Mouse (Mus musculus) hindbrain, postnatal 0 days (tissue): ENCODE measurements around the gene Pole4. TPM values are rescaled to one million over a fixed set of nuclear protein-coding genes. Genes with fewer than 3 reads are reported as not detected.

Source experiments
- ATAC-seq: fragments of 200-750 bp; cut with Nextera tagmentation; 2 replicates; pipeline ENCODE4 v1.8.0; 2017; ENCODE audit warnings: mild to moderate bottlenecking, moderate TSS enrichment, moderate library complexity
- DNase-seq: peaks from one replicate; pipeline ENCODE4 v3.0.0-alpha.2; 2015; ENCODE audit warnings: low spot score
- H3K27ac ChIP-seq: fragments of 300-500 bp; sonication (generic); 2 replicates; pipeline ENCODE4 v1.5.1; 2014; ENCODE audit warnings: mild to moderate bottlenecking
- H3K27me3 ChIP-seq: fragments of 300-500 bp; sonication (generic); 2 replicates; pipeline ENCODE4 v1.6.1; 2014; ENCODE audit warnings: low read length, mixed read lengths; ENCODE audit not compliant: insufficient read depth
- H3K36me3 ChIP-seq: fragments of 300-500 bp; sonication (generic); 2 replicates; pipeline ENCODE4 v1.6.1; 2014; ENCODE audit warnings: low read length, mixed read lengths; ENCODE audit not compliant: insufficient read depth
- H3K4me1 ChIP-seq: fragments of 300-500 bp; sonication (generic); 2 replicates; pipeline ENCODE4 v1.6.1; 2014; ENCODE audit warnings: antibody characterized with exemption, low read length, mixed read lengths; ENCODE audit not compliant: insufficient read depth
- H3K4me2 ChIP-seq: fragments of 300-500 bp; sonication (generic); 2 replicates; pipeline ENCODE4 v1.6.1; 2014; ENCODE audit warnings: low read depth, mild to moderate bottlenecking, low read length, moderate library complexity, mixed read lengths
- H3K4me3 ChIP-seq: fragments of 300-500 bp; sonication (generic); 2 replicates; pipeline ENCODE4 v1.5.1; 2014; ENCODE audit warnings: low read length
- H3K9ac ChIP-seq: fragments of 300-500 bp; sonication (generic); replicated peaks from 2 replicates; pipeline ENCODE4 v1.6.1; 2014; ENCODE audit warnings: mild to moderate bottlenecking, low read length, moderate library complexity, mixed read lengths
- H3K9me3 ChIP-seq: fragments of 300-500 bp; sonication (generic); 2 replicates; pipeline ENCODE4 v1.6.1; 2016; ENCODE audit warnings: low read length, mixed read lengths
- CTCF ChIP-seq: IDR thresholded peaks from 2 replicates; pipeline ENCODE4 v1.5.1; 2016; ENCODE audit warnings: antibody characterized with exemption, control low read depth, low read depth
- WGBS: fragments of 180-500 bp; shearing (Covaris S2); extraction: QIAGEN DNeasy Blood & Tissue Kit; methylation state at CpG from one replicate; pipeline ENCODE4 v1.1.7; 2014; 5-methylcytosine and 5-hydroxymethylcytosine counted together
- polyA plus RNA-seq: library from polyadenylated mRNA; unstranded; fragments of >200 nt; fragmentation: Nextera tagmentation; extraction: Ambion mirVana; gene quantifications from 2 replicates; pipeline ENCODE4 v1.2.1, GENCODE M21; 2015
- total RNA-seq: library from RNA; depleted of rRNA; stranded (reverse); fragments of >200 nt; gene quantifications from 2 replicates; pipeline ENCODE4 v1.2.3, GENCODE M21; 2014; rRNA removed

The Pole4 gene
- total RNA-seq (55.7 and 68.4 TPM in 2 replicates), polyA plus RNA-seq (136 and 142 TPM in 2 replicates)

GRCm38 (mm10) chr6:82705221-82705620, at the start of gene Pole4:
TSS of gene Pole4 (minus strand) at chr6:82705365.
- no peak for TF ChIP-seq CTCF
- Histone ChIP-seq H3K27me3 (no peaks in the 10 kb centered on the region), H3K4me2 (no peak within 1 kb of the TSS), H3K9ac (no peak within 1 kb of the TSS), H3K27ac (no peak within 1 kb of the TSS), H3K36me3 (no peaks in the 10 kb centered on the region), H3K4me3 (no peak within 1 kb of the TSS), H3K9me3 (no peaks in the 10 kb centered on the region), H3K4me1 (no peaks in the 10 kb centered on the region)
- DNase-seq (no peak), ATAC-seq (no peak)
- 84% methylated on average over 5 of the region's 5 CpGs for WGBS

DNA sequence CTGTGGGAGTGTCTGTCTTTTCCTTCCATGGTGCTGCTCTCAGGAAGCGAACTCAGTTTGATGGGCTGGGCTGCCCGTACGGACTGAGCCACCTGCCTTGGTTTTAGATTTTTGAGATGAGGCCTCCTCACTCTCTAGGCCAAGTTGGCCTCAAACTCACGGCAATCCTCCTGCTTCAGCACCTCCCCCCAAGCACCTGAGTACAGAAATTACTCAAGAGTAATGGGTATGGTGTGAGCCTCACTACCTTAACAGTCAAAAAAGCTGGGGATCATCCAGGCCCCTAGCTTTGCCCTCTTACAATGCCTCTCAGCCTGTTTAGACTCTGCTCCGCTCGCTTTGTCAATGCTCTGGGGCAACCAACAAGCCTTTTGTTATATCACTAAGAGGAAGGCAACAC, 49.6 kb upstream of the Pole4 start:
- Histone ChIP-seq H3K9ac (no peak overlapping the region), H3K27me3 (no peaks in the 10 kb centered on the region), H3K9me3 (no peaks in the 10 kb centered on the region), H3K36me3 (no peaks in the 10 kb centered on the region), H3K4me1 (no peaks in the 10 kb centered on the region), H3K27ac (no peak overlapping the region), H3K4me3 (no peak overlapping the region), H3K4me2 (no peak overlapping the region)
- ATAC-seq (no peak), DNase-seq (no peak)
- TF ChIP-seq CTCF = no peak
- WGBS = 95% methylated on average over 6 of the region's 6 CpGs

- Histone ChIP-seq H3K27me3 (no peaks in the 10 kb centered on the region), H3K9ac (no peak overlapping the region), H3K4me1 (no peaks in the 10 kb centered on the region), H3K4me2 (no peak overlapping the region), H3K36me3 (no peaks in the 10 kb centered on the region), H3K27ac (no peak overlapping the region), H3K4me3 (no peak overlapping the region), H3K9me3 (no peaks in the 10 kb centered on the region)
- TF ChIP-seq CTCF = no peak
- WGBS = 87% methylated on average over 14 of the region's 14 CpGs
- ATAC-seq (no peak), DNase-seq (no peak)
Measured at GRCm38 (mm10) chr6:82753638-82754361, 48.6 kb upstream of the Pole4 start.

DNA sequence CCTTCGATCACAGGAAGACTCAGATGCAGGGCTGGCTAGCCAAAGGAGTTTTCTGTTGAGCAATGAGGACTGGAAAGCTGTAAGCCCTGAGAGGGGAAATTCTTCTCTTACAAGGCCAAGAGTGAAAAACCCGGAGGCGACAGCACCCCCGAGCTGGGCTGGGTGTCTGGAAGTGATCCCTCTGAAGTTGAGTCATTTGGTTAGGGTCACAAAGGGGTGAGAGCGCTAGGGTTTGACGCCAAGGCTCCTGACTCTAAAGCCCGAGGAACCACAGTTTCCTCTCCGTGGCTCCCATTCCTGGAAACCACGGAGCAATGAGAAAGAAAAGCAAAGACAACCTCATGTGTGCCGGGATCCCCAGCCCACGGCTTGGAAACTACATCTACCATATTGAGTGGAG, 47.9 kb upstream of the Pole4 start:
- 84% methylated on average over 11 of the region's 11 CpGs for WGBS
- Histone ChIP-seq H3K9me3 (no peaks in the 10 kb centered on the region), H3K4me3 (no peak overlapping the region), H3K27ac (no peak overlapping the region), H3K4me2 (no peak overlapping the region), H3K4me1 (no peaks in the 10 kb centered on the region), H3K36me3 (no peaks in the 10 kb centered on the region), H3K9ac (no peak overlapping the region), H3K27me3 (no peaks in the 10 kb centered on the region)
- ATAC-seq = no peak
- DNase-seq = no peak
- TF ChIP-seq CTCF = no peak

DNA sequence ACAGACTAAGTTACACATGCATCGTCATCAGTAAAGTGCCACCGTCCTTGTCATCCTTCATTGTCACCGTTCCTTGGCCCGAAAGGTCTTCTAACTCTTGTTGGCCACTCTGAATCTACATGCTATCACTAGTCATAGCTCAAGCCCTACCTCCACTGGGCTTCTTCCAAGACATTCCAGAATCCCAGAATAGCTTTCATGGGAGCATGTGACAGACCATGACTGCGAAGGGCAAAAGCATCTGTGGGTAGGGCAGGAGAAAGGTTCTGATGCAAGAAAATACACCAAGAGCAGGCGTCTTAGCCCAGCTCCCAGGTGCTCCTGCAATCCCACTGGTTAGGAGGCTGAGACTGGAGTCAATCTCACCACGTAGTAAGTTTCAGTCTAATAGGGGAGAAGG, 46.6 kb upstream of the Pole4 start:
- Histone ChIP-seq H3K4me3 (no peak overlapping the region), H3K9ac (no peak overlapping the region), H3K9me3 (no peaks in the 10 kb centered on the region), H3K36me3 (no peaks in the 10 kb centered on the region), H3K4me2 (no peak overlapping the region), H3K4me1 (no peaks in the 10 kb centered on the region), H3K27me3 (no peaks in the 10 kb centered on the region), H3K27ac (no peak overlapping the region)
- DNase-seq (no peak), ATAC-seq (no peak)
- no peak for TF ChIP-seq CTCF
- WGBS = 94% methylated on average over 7 of the region's 7 CpGs

- Histone ChIP-seq H3K9me3 (no peaks in the 10 kb centered on the region), H3K4me3 (no peak overlapping the region), H3K4me2 (no peak overlapping the region), H3K4me1 (no peaks in the 10 kb centered on the region), H3K27ac (no peak overlapping the region), H3K9ac (no peak overlapping the region), H3K27me3 (no peaks in the 10 kb centered on the region), H3K36me3 (no peaks in the 10 kb centered on the region)
- ATAC-seq (peak; percentile 63; the same call in 1 of the 2 replicates), DNase-seq (peak; percentile 10)
- 66% methylated on average over 11 of the region's 11 CpGs for WGBS
- TF ChIP-seq CTCF = no peak
Measured at GRCm38 (mm10) chr6:82751031-82751430, 45.9 kb upstream of the Pole4 start.

- Histone ChIP-seq H3K4me3 (no peak overlapping the region), H3K9me3 (no peaks in the 10 kb centered on the region), H3K27ac (no peak overlapping the region), H3K36me3 (no peaks in the 10 kb centered on the region), H3K9ac (no peak overlapping the region), H3K27me3 (no peaks in the 10 kb centered on the region), H3K4me1 (no peaks in the 10 kb centered on the region), H3K4me2 (no peak overlapping the region)
- 57% methylated on average over 2 of the region's 2 CpGs for WGBS
- ATAC-seq (no peak), DNase-seq (no peak)
- TF ChIP-seq CTCF = no peak
Measured at GRCm38 (mm10) chr6:82750063-82750462, 44.9 kb upstream of the Pole4 start.
